Comparison of ENCODE assay signal across 20 mouse cellular contexts in genomic region chr19:16238072-16238471, GRCm38 (mm10).
DNase-seq lines count a peak whose midpoint lies in the region; ATAC-seq and TF ChIP-seq lines count a peak whose summit lies in the region.
"Had no signal": no experiment of that assay in that cellular context is flagged by ENCODE, and none has a peak within 500 bp of the region (broad histone marks: within the 10 kb centered on the region; RNA-seq: fewer than 3 reads in every experiment).

No protein-coding gene starts in this region.

- 76% methylated on average over 4 of the region's 4 CpGs for WGBS in forebrain, embryonic 10.5 days
- WGBS in forebrain, embryonic 11.5 days, result 76% methylated on average over 4 of the region's 4 CpGs
- 70% methylated on average over 4 of the region's 4 CpGs for WGBS in forebrain, embryonic 14.5 days
- WGBS in midbrain, embryonic 15.5 days, result 56% methylated on average over 4 of the region's 4 CpGs
- 66% methylated on average over 4 of the region's 4 CpGs for WGBS in lung, postnatal 0 days

- no peak for DNase-seq in forebrain, embryonic 10.5 days (ENCODE audit: extremely low spot score, low spot score)
- no peak for DNase-seq in forebrain, embryonic 11.5 days (ENCODE audit: low spot score)
- no peak for DNase-seq in layer of hippocampus, adult 2 months (ENCODE audit: low spot score in 2 of 2)
- DNase-seq in layer of hippocampus, adult 11-12 months (ENCODE audit: low spot score), result no peak
- DNase-seq in forebrain, embryonic 14.5 days (ENCODE audit: low spot score), result no peak
- no peak for DNase-seq in lung, postnatal 0 days (ENCODE audit: low spot score)
- DNase-seq in adrenal gland, postnatal 14 days, result no peak
- DNase-seq: cerebellum, adult 9-11 months; gastrocnemius, postnatal 10 days; heart, postnatal 10 days; kidney, adult 9 months; liver, embryonic 13.5 days; thymus, postnatal 25 days had no signal

- H3K9me3 ChIP-seq in forebrain, embryonic 10.5 days, result no peaks in the 10 kb centered on the region
- H3K9me3 ChIP-seq in forebrain, embryonic 11.5 days (ENCODE audit: control insufficient read depth, low read length), result no peaks in the 10 kb centered on the region
- H3K9me3 ChIP-seq in forebrain, embryonic 14.5 days (replicated peaks; ENCODE audit: control insufficient read depth, low read length), result no peaks in the 10 kb centered on the region
- no peaks in the 10 kb centered on the region for H3K9me3 ChIP-seq in midbrain, embryonic 15.5 days
- no peaks in the 10 kb centered on the region for H3K9me3 ChIP-seq in lung, postnatal 0 days (ENCODE audit: low read length)
- H3K9me3 ChIP-seq: G1E; heart, embryonic 10.5 days; liver, embryonic 13.5 days; lung, embryonic 15.5 days had no signal

- no peak for TF ChIP-seq CTCF in layer of hippocampus, adult 2 months (conservative IDR thresholded peaks at IDR 0.05)
- TF ChIP-seq CTCF in lung, postnatal 0 days (IDR thresholded peaks at IDR 0.05), result no peak

- no peak for TF ChIP-seq EP300 in lung, postnatal 0 days (IDR thresholded peaks at IDR 0.05)

- ATAC-seq in forebrain, embryonic 11.5 days (replicated peaks; ENCODE audit: low FRiP score), result no peak
- ATAC-seq in forebrain, embryonic 14.5 days, result no peak
- peak; percentile 31 for ATAC-seq in midbrain, embryonic 15.5 days (replicated peaks)
- ATAC-seq in lung, postnatal 0 days, result no peak
- ATAC-seq: CD4-positive, CD25-positive, alpha-beta regulatory T cell, adult 4 months; inflammation-experienced regulatory T-cells, adult 6 months had no signal

- no peak overlapping the region for H3K4me3 ChIP-seq in forebrain, embryonic 10.5 days
- H3K4me3 ChIP-seq in forebrain, embryonic 11.5 days (ENCODE audit: low read depth, low read length), result no peak overlapping the region
- no peak overlapping the region for H3K4me3 ChIP-seq in layer of hippocampus, adult 2 months
- no peak overlapping the region for H3K4me3 ChIP-seq in forebrain, embryonic 14.5 days (ENCODE audit: low read depth, low read length)
- H3K4me3 ChIP-seq in midbrain, embryonic 15.5 days, result no peak overlapping the region
- H3K4me3 ChIP-seq in lung, postnatal 0 days (ENCODE audit: low read depth, low read length), result no peak overlapping the region
- H3K4me3 ChIP-seq: heart, embryonic 10.5 days; liver, embryonic 13.5 days; lung, embryonic 15.5 days; myocyte had no signal

- no peak overlapping the region for H3K9ac ChIP-seq in forebrain, embryonic 11.5 days (ENCODE audit: low read length)
- no peak overlapping the region for H3K9ac ChIP-seq in forebrain, embryonic 14.5 days (ENCODE audit: low read length)
- H3K9ac ChIP-seq in midbrain, embryonic 15.5 days, result no peak overlapping the region
- H3K9ac ChIP-seq in lung, postnatal 0 days (replicated peaks; ENCODE audit: low read depth), result no peak overlapping the region
- H3K9ac ChIP-seq: liver, embryonic 13.5 days; lung, embryonic 15.5 days had no signal

- no peak overlapping the region for H3K4me2 ChIP-seq in forebrain, embryonic 11.5 days (ENCODE audit: low read depth, low read length, severe bottlenecking)
- no peak overlapping the region for H3K4me2 ChIP-seq in forebrain, embryonic 14.5 days (ENCODE audit: low read length)
- no peak overlapping the region for H3K4me2 ChIP-seq in midbrain, embryonic 15.5 days
- no peak overlapping the region for H3K4me2 ChIP-seq in lung, postnatal 0 days (replicated peaks; ENCODE audit: low read depth, low read length)
- H3K4me2 ChIP-seq: liver, embryonic 13.5 days; lung, embryonic 15.5 days had no signal

- peaks cover 56% of the 10 kb centered on the region for H3K4me1 ChIP-seq in forebrain, embryonic 10.5 days
- peaks cover 15% of the 10 kb centered on the region; the same call in 1 of the 2 replicates for H3K4me1 ChIP-seq in forebrain, embryonic 11.5 days (replicated peaks; ENCODE audit: control insufficient read depth, insufficient read depth, low read length)
- peaks cover 24% of the 10 kb centered on the region for H3K4me1 ChIP-seq in forebrain, embryonic 14.5 days (ENCODE audit: control insufficient read depth, insufficient read depth, low read length)
- H3K4me1 ChIP-seq in midbrain, embryonic 15.5 days, result peaks cover 64% of the 10 kb centered on the region
- peaks cover 7% of the 10 kb centered on the region; the same call in 1 of the 2 replicates for H3K4me1 ChIP-seq in lung, postnatal 0 days (ENCODE audit: insufficient read depth, low read depth, low read length)
- H3K4me1 ChIP-seq: liver, embryonic 13.5 days had no signal

- no peaks in the 10 kb centered on the region for H3K36me3 ChIP-seq in forebrain, embryonic 10.5 days (replicated peaks)
- H3K36me3 ChIP-seq in forebrain, embryonic 11.5 days (ENCODE audit: control insufficient read depth, insufficient read depth, low read length), result no peaks in the 10 kb centered on the region
- no peaks in the 10 kb centered on the region for H3K36me3 ChIP-seq in forebrain, embryonic 14.5 days (ENCODE audit: control insufficient read depth, insufficient read depth, low read length)
- H3K36me3 ChIP-seq in midbrain, embryonic 15.5 days (replicated peaks), result no peaks in the 10 kb centered on the region
- H3K36me3 ChIP-seq in lung, postnatal 0 days (ENCODE audit: insufficient read depth, low read length), result no peaks in the 10 kb centered on the region
- H3K36me3 ChIP-seq: G1E; heart, embryonic 10.5 days; liver, embryonic 13.5 days; lung, embryonic 15.5 days had no signal

- no peaks in the 10 kb centered on the region for H3K27me3 ChIP-seq in forebrain, embryonic 10.5 days (ENCODE audit: poor library complexity, severe bottlenecking)
- H3K27me3 ChIP-seq in forebrain, embryonic 11.5 days (ENCODE audit: control insufficient read depth, insufficient read depth, low read length), result no peaks in the 10 kb centered on the region
- no peaks in the 10 kb centered on the region for H3K27me3 ChIP-seq in forebrain, embryonic 14.5 days (replicated peaks; ENCODE audit: control insufficient read depth, insufficient read depth, low read length)
- H3K27me3 ChIP-seq in midbrain, embryonic 15.5 days (replicated peaks), result no peaks in the 10 kb centered on the region
- H3K27me3 ChIP-seq in lung, postnatal 0 days (replicated peaks; ENCODE audit: insufficient read depth, low read length), result no peaks in the 10 kb centered on the region
- H3K27me3 ChIP-seq: liver, embryonic 13.5 days; lung, embryonic 15.5 days had no signal

- H3K27ac ChIP-seq in forebrain, embryonic 10.5 days, result 0 out of 2 replicates have a peak overlapping the region, but pooled peaks have one; percentile 35
- H3K27ac ChIP-seq in forebrain, embryonic 11.5 days (ENCODE audit: low read depth, low read length), result no peak overlapping the region
- peak overlapping the region; percentile 53; the same call in 1 of the 2 replicates for H3K27ac ChIP-seq in layer of hippocampus, adult 2 months
- 0 out of 2 replicates have a peak overlapping the region, but pooled peaks have one; percentile 35 for H3K27ac ChIP-seq in forebrain, embryonic 14.5 days (ENCODE audit: low read depth, low read length)
- peak overlapping the region; percentile 53 for H3K27ac ChIP-seq in midbrain, embryonic 15.5 days
- H3K27ac ChIP-seq in lung, postnatal 0 days (ENCODE audit: low read length), result no peak overlapping the region
- H3K27ac ChIP-seq: heart, embryonic 10.5 days; liver, embryonic 13.5 days; lung, embryonic 15.5 days had no signal

Comparison
In these comparisons a context has a peak if more than half of its experiments do, and no peak if none do; other contexts are left out.
1. H3K27ac ChIP-seq: peak in forebrain, embryonic 10.5 days (single experiment), layer of hippocampus, adult 2 months (single experiment), forebrain, embryonic 14.5 days (single experiment) and midbrain, embryonic 15.5 days (single experiment); none in forebrain, embryonic 11.5 days (single experiment) and lung, postnatal 0 days (single experiment).